ENCODE assay signal across 26 mouse cellular contexts in the genomic region with DNA sequence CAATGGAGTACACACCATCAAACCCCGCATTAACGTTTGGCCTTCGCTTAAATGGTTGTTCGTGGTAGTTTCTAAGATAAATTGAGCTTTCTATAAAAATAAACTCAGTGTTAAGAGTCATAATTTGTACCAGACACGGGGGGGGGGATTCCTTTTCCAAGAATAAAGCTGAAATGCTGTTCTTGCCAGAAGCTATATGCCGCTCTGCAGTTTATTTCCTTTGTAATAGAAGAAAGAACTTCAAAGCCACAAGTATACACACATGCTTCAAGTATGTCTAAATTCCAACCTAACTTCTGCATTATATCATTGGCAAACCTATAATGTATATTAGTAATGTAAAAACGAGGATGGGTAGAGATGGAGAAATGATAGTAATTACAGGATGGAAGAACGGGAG.
"Had no signal": no experiment of that assay in that cellular context is flagged by ENCODE, and none has a peak within 500 bp of the region (broad histone marks: within the 10 kb centered on the region; RNA-seq: fewer than 3 reads in every experiment).

No protein-coding gene starts in this region.

- DNase-seq: gastrocnemius, postnatal 10 days; gastrocnemius, postnatal 36 days; heart, adult 11 months; heart, adult 2 months; heart, postnatal 14 days; heart, postnatal 36 days; kidney, adult 18-20 months; kidney, adult 8-10 months; kidney, postnatal 10 days; kidney, postnatal 25 days; kidney, postnatal 4 days; liver; liver, embryonic 13.5 days had no signal

- H3K27ac ChIP-seq: heart, adult 2 months; heart, embryonic 13.5 days; heart, embryonic 15.5 days; hindbrain, embryonic 14.5 days; intestine, embryonic 15.5 days; layer of hippocampus, adult 2 months; left cerebral cortex, adult 2 months; limb, embryonic 10.5 days; limb, embryonic 12.5 days; liver, embryonic 13.5 days had no signal

- H3K4me3 ChIP-seq: heart, adult 2 months; heart, embryonic 13.5 days; heart, embryonic 15.5 days; intestine, embryonic 15.5 days; layer of hippocampus, adult 2 months; left cerebral cortex, adult 2 months; limb, embryonic 10.5 days; limb, embryonic 12.5 days; liver, embryonic 13.5 days had no signal

- H3K4me1 ChIP-seq: intestine, embryonic 15.5 days; limb, embryonic 10.5 days; limb, embryonic 12.5 days had no signal

- H3K9me3 ChIP-seq: heart, embryonic 13.5 days; heart, embryonic 15.5 days; intestine, embryonic 15.5 days; limb, embryonic 10.5 days; limb, embryonic 12.5 days; liver, embryonic 13.5 days had no signal

- H3K4me2 ChIP-seq: heart, embryonic 11.5 days; heart, embryonic 13.5 days; heart, embryonic 15.5 days; hindbrain, embryonic 14.5 days; intestine, embryonic 15.5 days; limb, embryonic 12.5 days; liver, embryonic 11.5 days; liver, embryonic 13.5 days had no signal

- H3K9ac ChIP-seq: heart, embryonic 13.5 days; heart, embryonic 15.5 days; hindbrain, embryonic 14.5 days; intestine, embryonic 15.5 days; limb, embryonic 12.5 days; liver, embryonic 13.5 days had no signal

- H3K27me3 ChIP-seq: heart, embryonic 13.5 days; heart, embryonic 15.5 days; intestine, embryonic 15.5 days; limb, embryonic 12.5 days; liver, embryonic 13.5 days had no signal

- ATAC-seq: hindbrain, embryonic 16.5 days; inflammation-experienced regulatory T-cells, adult 6 months; intestine, embryonic 15.5 days; intestine, postnatal 0 days had no signal

- H3K36me3 ChIP-seq: heart, embryonic 13.5 days; heart, embryonic 15.5 days; intestine, embryonic 15.5 days; limb, embryonic 10.5 days; limb, embryonic 12.5 days; liver, embryonic 13.5 days had no signal
